Mouse (Mus musculus): ENCODE measurements around the gene Syndig1. TPM values are rescaled to one million over a fixed set of nuclear protein-coding genes. Genes with fewer than 3 reads are reported as not detected.

The Syndig1 gene
- 0.10 and 0.15 TPM in 2 replicates for polyA plus RNA-seq (2012; rRNA removed)
- polyA plus RNA-seq (2014; fragmentation: Nextera tagmentation; extraction: Ambion mirVana), result 0.11 and 0.63 TPM in 2 replicates

DNA sequence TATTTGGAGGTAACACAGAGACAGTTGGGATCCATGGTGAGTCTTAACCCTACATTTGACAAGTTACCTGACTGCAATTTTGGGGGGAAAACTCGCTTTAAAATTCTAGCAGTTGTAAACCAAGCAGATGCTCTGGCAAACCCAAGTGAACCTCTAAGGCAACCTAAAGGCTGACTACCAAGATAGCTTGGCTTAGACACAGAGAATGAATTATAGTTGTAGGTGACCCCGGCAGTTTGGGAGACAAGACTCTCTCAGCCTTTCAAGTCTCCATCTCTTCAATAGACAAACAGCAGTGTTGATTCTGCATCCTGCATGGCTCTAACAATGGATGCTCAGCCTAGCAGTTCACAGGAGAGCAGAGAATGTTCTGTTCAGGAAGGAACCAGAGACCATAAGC is at the start of gene Syndig1:
Gene Syndig1 (plus strand): TSS at position 301 of the 400 bp plus-strand sequence.
- Histone ChIP-seq H3K9ac (replicated peaks) (no peak within 1 kb of the TSS), H3K27me3 (ENCODE audit: control insufficient read depth, insufficient read depth, low read length) (peaks cover 30% of the 10 kb centered on the region), H3K4me1 (replicated peaks; ENCODE audit: control insufficient read depth in 2 of 2, insufficient read depth in 2 of 2, low read length in 1 of 2) (no peaks in the 10 kb centered on the region), H3K36me3 (replicated peaks; ENCODE audit: control insufficient read depth, insufficient read depth, low read depth) (no peaks in the 10 kb centered on the region), H3K4me2 (ENCODE audit: low read depth) (no peak within 1 kb of the TSS), H3K4me3 (ENCODE audit: insufficient read depth in 1 of 2, low read depth in 2 of 2, low read length in 2 of 2) (no peak within 1 kb of the TSS), H3K9me3 (ENCODE audit: control insufficient read depth, low read length) (no peaks in the 10 kb centered on the region), H3K27ac (no peak within 1 kb of the TSS)
- TF ChIP-seq CTCF (IDR thresholded peaks at IDR 0.05; ENCODE audit: low read depth), result no peak
- TF ChIP-seq EP300 (IDR thresholded peaks at IDR 0.05; ENCODE audit: low read depth), result no peak
- WGBS (ENCODE audit: insufficient replicate concordance), result 36% methylated on average over 2 of the region's 2 CpGs
- ATAC-seq (ENCODE audit: insufficient read depth), result no peak
- DNase-seq (ENCODE audit: low read depth in 3 of 3, low spot score in 3 of 3), result no peak

GRCm38 (mm10) chr2:149798613-149799012 is 30.4 kb upstream of the Syndig1 start:
- no peaks in the 10 kb centered on the region for H3K27me3 ChIP-seq (ENCODE audit: control insufficient read depth, insufficient read depth, low read length)
- H3K9me3 ChIP-seq (ENCODE audit: control insufficient read depth, low read length), result no peaks in the 10 kb centered on the region
- ATAC-seq (ENCODE audit: insufficient read depth), result no peak
- WGBS (ENCODE audit: insufficient replicate concordance), result 16% methylated on average over 3 of the region's 3 CpGs
- no peak overlapping the region for H3K4me3 ChIP-seq (ENCODE audit: insufficient read depth in 1 of 2, low read depth in 2 of 2, low read length in 2 of 2)
- H3K36me3 ChIP-seq (replicated peaks; ENCODE audit: control insufficient read depth, insufficient read depth, low read depth), result no peaks in the 10 kb centered on the region
- TF ChIP-seq EP300 (IDR thresholded peaks at IDR 0.05; ENCODE audit: low read depth) (no peak), CTCF (IDR thresholded peaks at IDR 0.05; ENCODE audit: low read depth) (no peak)
- no peaks in the 10 kb centered on the region for H3K4me1 ChIP-seq (replicated peaks; ENCODE audit: control insufficient read depth in 2 of 2, insufficient read depth in 2 of 2, low read length in 1 of 2)
- H3K27ac ChIP-seq, result no peak overlapping the region
- H3K4me2 ChIP-seq (ENCODE audit: low read depth), result no peak overlapping the region
- DNase-seq (ENCODE audit: low read depth in 3 of 3, low spot score in 3 of 3), result no peak
- no peak overlapping the region for H3K9ac ChIP-seq (replicated peaks)

DNA sequence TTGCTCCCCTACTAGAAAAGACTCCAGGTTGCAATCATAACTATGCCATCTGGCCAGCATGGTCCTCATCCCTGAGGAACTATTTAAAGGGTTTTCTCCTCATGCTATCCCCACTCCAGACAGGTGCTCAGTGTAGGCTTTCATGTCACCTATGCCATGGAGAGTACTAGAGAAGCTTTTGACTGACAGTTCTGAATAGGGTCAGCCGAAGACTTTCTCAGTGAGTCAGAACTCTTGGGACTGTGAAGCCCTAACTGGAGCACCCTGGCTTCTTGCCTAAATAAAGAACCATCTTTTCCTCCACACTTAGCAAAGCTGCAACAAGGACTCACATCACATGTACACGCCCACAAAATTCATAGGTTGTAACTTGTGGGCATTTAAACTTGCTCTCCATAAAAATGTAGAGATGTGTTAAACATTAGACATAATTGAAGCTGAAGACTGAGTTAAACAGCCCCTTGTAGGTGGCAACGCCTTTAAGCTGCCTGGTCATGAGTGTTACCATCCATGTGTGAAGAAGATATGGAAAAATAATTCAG is 24.3 kb upstream of the Syndig1 start:
- no peaks in the 10 kb centered on the region for H3K36me3 ChIP-seq (replicated peaks; ENCODE audit: control insufficient read depth, insufficient read depth, low read depth)
- no peak for TF ChIP-seq CTCF (IDR thresholded peaks at IDR 0.05; ENCODE audit: low read depth)
- TF ChIP-seq EP300 (IDR thresholded peaks at IDR 0.05; ENCODE audit: low read depth), result no peak
- WGBS (ENCODE audit: insufficient replicate concordance), result 42% methylated on average over 3 of the region's 3 CpGs
- no peak overlapping the region for H3K4me3 ChIP-seq (ENCODE audit: insufficient read depth in 1 of 2, low read depth in 2 of 2, low read length in 2 of 2)
- no peak overlapping the region for H3K9ac ChIP-seq (replicated peaks)
- ATAC-seq (ENCODE audit: insufficient read depth) (no peak), DNase-seq (ENCODE audit: low read depth in 3 of 3, low spot score in 3 of 3) (no peak)
- H3K9me3 ChIP-seq (ENCODE audit: control insufficient read depth, low read length), result no peaks in the 10 kb centered on the region
- no peaks in the 10 kb centered on the region for H3K4me1 ChIP-seq (replicated peaks; ENCODE audit: control insufficient read depth in 2 of 2, insufficient read depth in 2 of 2, low read length in 1 of 2)
- no peaks in the 10 kb centered on the region for H3K27me3 ChIP-seq (ENCODE audit: control insufficient read depth, insufficient read depth, low read length)
- H3K4me2 ChIP-seq (ENCODE audit: low read depth), result no peak overlapping the region
- no peak overlapping the region for H3K27ac ChIP-seq

- DNase-seq (ENCODE audit: low read depth in 3 of 3, low spot score in 3 of 3), result no peak
- no peaks in the 10 kb centered on the region for H3K27me3 ChIP-seq (ENCODE audit: control insufficient read depth, insufficient read depth, low read length)
- H3K27ac ChIP-seq, result no peak overlapping the region
- no peaks in the 10 kb centered on the region for H3K4me1 ChIP-seq (replicated peaks; ENCODE audit: control insufficient read depth in 2 of 2, insufficient read depth in 2 of 2, low read length in 1 of 2)
- H3K4me2 ChIP-seq (ENCODE audit: low read depth), result no peak overlapping the region
- ATAC-seq (ENCODE audit: insufficient read depth), result no peak
- 58% methylated on average over 2 of the region's 2 CpGs for WGBS (ENCODE audit: insufficient replicate concordance)
- no peak overlapping the region for H3K4me3 ChIP-seq (ENCODE audit: insufficient read depth in 1 of 2, low read depth in 2 of 2, low read length in 2 of 2)
- H3K36me3 ChIP-seq (replicated peaks; ENCODE audit: control insufficient read depth, insufficient read depth, low read depth), result no peaks in the 10 kb centered on the region
- TF ChIP-seq CTCF (IDR thresholded peaks at IDR 0.05; ENCODE audit: low read depth), result no peak
- no peak overlapping the region for H3K9ac ChIP-seq (replicated peaks)
- H3K9me3 ChIP-seq (ENCODE audit: control insufficient read depth, low read length), result no peaks in the 10 kb centered on the region
Measured at GRCm38 (mm10) chr2:149805256-149805655, 23.8 kb upstream of the Syndig1 start.

- Histone ChIP-seq H3K4me3 (ENCODE audit: insufficient read depth in 1 of 2, low read depth in 2 of 2, low read length in 2 of 2) (no peak overlapping the region), H3K36me3 (replicated peaks; ENCODE audit: control insufficient read depth, insufficient read depth, low read depth) (no peaks in the 10 kb centered on the region), H3K9me3 (ENCODE audit: control insufficient read depth, low read length) (no peaks in the 10 kb centered on the region), H3K4me2 (ENCODE audit: low read depth) (no peak overlapping the region), H3K9ac (replicated peaks) (no peak overlapping the region), H3K27ac (no peak overlapping the region), H3K27me3 (ENCODE audit: control insufficient read depth, insufficient read depth, low read length) (no peaks in the 10 kb centered on the region), H3K4me1 (replicated peaks; ENCODE audit: control insufficient read depth in 2 of 2, insufficient read depth in 2 of 2, low read length in 1 of 2) (no peaks in the 10 kb centered on the region)
- TF ChIP-seq EP300 (IDR thresholded peaks at IDR 0.05; ENCODE audit: low read depth) (no peak), CTCF (IDR thresholded peaks at IDR 0.05; ENCODE audit: low read depth) (no peak)
- no peak for DNase-seq (ENCODE audit: low read depth in 3 of 3, low spot score in 3 of 3)
- 54% methylated on average over 2 of the region's 2 CpGs for WGBS (ENCODE audit: insufficient replicate concordance)
- ATAC-seq (ENCODE audit: insufficient read depth), result no peak
Measured at GRCm38 (mm10) chr2:149812899-149813298, 16.1 kb upstream of the Syndig1 start.
